Mouse (Mus musculus) right cerebral cortex, adult 2 months (tissue): ENCODE measurements around the gene Cenpv.

Experiments used
- DNase-seq, 2 experiments: peaks; one replicate each; pipeline ENCODE4 v3.0.0; 2021 to 2022; ENCODE audit warnings: low spot score in 2 of 2

Cenpv gene

DNA sequence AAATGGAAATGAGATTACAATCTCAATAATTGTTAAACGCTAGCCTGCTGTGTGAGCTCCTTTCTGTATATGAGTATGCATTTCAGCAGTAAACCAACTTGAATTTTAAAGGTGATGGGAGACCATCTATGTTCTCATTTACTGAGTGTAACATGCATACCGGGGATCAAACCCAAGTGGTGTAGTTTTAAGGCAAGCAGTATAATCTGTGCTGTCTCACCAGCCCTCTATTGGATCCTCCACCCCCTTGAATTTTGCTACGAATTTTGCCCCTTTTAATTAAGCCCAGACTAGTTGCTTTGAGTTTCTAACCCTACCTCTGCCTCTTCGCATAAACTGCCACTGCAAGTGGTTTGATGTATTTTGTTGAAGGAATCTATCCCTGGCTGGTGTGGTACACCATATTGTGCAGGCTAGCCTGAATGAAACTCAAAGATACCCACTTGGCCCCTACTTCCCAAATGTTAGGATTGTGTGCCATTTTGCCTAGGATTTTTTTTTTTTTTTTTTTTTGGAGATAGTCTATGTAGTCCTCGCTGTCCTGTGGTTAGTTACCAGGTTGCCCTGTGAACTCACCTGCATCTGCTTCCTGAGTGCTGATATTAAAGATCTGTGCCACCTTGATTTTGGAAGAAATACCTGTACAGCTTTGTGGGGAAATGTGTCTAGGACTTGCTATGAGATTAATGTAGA lies 15.2 kb upstream of the Cenpv start:
- DNase-seq: no peak

DNA sequence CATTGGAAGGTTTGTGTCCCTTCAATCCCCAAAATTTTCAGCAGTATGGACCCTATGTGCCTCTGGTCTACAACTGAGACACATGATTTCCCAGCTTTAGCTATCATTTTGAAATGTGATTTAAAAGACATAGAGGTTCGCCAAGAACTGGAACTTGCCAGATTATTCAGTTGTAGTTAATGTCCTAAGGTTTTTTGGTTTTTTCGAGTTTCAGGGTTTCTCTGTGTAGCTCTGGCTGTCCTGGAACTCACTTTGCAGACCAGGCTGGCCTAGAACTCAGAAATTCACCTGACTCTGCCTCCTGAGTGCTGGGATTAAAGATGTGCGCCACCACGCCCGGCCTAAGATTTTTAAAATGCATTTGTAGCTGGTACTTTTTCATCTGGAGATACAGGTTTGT lies 14.6 kb upstream of the Cenpv start:
- DNase-seq: no peak

DNA sequence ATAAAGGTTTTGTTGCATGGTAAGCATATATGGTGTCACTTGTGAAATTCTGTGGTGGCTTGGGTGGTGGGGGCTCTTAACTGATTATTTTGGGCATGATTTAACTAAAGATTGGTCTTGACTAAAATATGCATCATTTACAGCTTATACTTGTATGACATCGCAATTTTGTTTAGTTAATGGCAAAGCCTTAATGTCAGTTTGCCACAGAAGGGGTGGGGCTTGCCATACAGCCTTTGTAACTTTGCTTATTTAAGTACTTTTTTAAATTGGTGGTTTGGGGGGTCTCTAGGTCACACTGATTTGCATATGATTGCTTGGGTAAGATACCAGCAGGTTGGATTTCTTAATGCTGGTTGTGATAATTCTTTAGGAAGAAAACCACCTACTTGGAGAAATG lies 14.1 kb upstream of the Cenpv start:
- DNase-seq: no peak

DNA sequence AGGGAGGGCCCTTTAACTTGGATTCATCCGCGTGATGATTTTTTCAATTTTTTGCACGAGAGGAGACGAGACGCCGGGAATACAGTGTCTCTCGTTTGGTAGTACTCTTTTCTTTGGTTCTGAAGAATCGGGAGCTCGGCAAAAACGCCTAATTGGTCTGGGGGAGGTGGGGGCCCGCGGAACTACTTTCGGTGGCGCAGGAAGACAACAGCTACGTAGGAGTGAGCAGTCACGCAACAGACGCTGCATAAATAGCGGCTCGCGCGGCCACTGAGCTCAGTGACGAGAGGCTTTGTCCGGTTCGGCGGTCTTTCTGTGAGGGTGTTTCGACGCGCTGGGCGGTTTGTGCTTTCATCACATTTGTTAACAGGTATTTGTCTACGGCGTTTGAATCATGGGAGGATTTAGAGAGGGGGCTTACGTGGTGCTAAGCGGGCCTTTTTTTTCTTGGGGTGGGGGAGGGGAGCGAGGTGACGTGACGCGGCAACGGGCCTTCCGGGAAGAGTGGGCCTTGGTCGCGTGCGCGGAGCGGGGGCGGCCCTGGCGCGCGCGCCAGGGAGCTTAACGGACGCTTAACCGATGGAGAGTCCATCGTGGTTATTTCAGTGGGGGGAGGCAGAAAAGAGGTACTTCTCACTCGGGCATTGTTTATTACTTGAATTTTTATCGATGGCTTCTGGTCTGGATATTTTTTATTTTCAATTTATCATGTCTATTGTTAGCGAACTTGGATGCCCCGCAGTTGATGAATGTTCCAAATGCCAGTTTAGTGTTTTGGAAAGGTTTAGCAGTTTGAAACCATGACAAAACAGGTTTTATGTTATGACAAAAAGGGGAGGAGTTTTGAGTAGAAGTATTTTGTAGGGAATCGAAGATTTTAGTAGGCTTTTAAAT lies 12.4 kb upstream of the Cenpv start:
- DNase-seq: peak; percentile 86 to 89

DNA sequence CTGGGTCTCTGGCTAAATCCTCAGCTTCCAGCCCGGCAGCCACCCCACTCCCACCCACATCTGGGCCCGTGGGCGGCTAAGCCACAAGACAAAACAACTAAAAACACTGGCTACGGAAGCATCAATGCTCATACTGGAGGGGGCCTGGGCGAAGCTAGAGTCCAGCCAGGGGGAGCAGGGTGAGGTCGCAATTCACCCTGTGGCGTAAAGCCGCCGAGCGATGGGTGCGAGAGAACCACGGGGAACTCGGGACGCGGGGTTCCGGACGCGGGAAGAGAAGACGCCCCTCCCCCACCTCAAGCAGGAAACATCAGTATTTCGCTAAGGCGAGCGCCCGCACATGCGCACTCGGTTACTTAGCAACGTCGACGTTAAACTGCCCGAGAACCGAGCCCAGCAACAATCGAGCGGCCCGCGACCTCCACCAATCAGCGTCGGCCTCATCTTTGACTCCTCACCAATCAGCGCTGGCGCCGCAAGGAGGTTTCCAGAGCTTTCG lies 11.7 kb upstream of the Cenpv start, which contains the start of gene Ubb:
Gene Ubb (plus strand): TSS at position 445 of the 499 bp plus-strand sequence.
- DNase-seq: peak; percentile 99 to 100

DNA sequence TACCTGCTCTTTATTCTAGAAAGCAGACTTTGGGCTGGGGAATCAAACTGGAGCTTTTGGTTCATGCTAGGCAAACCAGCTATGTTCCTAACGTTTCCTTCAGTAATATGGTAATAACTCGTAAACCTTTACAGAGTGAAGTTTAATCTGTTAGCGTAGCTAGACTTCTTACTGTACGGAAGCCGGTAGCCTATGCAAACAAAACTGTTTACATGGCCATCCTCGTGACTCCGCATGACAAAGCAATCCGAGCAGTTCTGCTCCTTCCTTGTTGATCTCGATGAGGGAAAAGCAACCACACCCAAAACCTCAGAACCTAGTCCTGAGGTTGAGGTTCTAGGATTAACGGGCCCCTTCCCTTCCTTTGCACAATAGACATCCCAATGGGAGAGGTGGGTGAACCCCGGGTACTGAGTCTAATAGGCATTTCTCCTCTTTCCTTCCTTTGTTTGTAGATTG lies 11.2 kb upstream of the Cenpv start:
- peak; percentile 49 to 50 for DNase-seq

DNA sequence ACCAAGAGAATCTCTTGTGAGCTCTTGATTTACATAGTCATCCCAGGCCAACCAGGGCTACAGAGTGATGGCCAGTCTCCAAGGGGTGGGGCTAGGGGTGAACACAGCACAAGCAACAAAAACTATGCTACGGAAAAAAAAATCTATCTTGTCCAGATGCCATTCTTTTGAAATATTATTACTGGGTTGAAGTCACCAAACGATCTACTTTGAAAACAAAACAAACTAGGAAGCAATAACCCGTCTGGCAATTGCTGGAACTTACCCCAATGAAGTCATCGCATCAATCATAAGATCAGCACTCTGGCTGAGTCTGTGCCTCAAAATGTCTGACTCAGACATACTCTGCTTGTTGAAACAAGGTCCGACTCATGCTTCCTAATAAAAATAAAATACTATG lies 10.7 kb upstream of the Cenpv start:
- DNase-seq: peak in 1 of 2 experiments; percentile 33

DNA sequence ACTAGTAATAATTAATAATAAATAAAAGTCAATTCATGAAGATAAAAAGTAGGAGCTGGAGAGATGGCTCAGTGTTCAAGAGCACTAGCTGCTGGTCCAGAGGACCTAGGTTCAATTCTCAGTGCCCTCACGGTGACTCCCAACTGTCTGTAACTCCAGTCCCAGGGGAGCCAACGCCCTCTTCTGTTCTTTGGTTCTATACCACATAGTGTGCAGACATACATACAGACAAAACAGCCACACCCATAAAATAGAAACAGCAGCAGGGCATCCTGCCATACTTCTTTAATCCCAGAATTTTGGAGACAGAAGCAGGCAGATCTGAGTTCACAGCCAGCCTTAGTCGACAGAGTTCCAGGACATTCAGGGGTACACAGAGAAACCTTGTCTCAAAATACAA lies 4.9 kb upstream of the Cenpv start:
- DNase-seq: no peak

DNA sequence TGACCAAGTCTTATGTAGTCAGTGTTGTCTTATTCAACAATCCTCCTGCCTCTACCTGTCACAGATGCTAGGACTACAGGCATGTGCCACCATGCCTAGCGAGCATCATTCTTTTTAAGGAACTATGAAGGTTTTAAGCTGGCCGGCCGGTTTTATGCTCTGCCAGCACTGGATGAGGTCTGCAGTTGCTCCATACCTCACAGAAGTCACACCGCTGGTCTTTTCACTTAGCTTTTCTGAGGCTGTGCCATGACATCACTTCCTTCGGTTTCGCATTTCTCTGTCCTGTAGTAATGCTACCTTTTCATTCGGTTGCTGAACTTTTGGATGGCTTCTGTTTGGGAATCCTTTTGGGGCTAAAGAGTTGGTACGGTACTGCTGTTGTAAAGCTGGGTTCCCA lies 2.5 kb upstream of the Cenpv start:
- DNase-seq: no peak

DNA sequence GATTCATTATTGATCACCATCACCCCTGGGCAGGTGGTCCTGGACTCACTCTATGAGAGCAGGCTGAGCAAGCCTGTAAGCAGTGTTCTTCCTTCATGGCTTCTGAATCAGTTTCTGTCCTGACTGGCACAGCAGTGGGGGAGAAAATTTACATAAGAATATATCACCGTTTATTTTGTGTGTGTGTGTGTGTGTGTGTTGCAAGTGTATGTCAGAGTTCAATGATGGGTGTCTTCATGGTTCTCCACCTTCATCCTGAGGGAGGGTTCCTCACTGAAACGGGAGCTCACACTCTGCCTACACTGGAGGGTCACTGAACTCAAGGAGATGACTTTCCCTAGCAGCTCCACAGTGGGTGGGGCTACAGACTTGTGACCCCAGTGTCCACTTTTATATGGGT lies 1.9 kb upstream of the Cenpv start:
- no peak for DNase-seq

DNA sequence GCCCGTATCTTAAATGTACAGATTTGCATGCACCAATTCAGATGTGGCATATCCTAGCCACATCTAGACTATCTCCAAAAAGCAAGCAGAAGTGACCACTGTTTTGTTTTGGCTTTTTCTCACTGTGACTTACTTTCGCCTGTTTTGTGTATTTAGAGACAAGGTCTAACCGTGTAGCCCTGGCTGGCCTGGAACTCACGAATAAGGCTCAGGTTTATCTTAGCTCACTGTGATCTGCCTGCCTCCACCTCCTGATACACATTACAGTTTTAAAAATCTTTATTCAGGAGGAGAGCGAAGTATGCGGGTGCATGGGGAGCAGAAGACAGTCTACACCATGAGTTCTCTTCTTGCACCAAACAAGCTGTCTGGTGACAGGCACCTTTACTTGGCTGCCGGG lies 1.1 kb upstream of the Cenpv start:
- no peak for DNase-seq

DNA sequence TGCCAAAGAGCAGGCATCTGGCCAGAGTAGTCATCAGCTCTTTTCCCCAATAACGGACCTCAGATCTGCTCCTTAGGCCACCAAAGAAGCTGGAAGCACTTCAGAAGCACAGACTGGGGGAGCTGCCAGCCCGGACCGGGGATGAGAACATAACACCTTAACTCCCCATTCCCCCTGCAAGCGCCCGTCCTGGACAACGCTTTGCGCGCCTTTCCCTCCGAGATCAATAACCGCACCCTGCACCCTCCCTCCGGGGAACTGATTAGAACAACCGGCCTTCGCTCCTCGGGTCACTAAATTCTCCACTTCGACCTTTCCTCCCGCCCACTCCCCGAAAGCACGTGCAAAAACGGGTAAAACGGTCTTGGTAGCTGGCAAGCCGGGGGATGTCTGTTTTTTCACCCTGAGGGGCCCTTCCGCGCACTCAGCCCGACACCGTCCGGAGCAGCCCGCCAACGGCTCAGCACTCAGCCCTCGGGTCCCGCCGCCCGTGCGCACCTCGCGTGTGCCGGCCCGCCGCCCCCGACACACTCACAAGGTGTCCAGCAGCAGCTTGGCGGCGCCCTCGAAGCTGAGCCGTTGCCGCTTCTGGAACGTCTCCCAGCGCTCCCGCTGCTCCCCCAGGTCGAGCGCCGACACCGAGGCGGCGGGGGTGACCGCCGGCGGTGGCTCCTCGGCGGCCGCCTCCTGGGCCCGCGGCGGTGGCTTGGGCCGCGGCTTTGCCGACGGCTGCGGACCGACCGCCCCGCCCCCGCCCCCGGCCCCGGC lies 556 bp downstream of the Cenpv start:
- peak; percentile 27 to 44 for DNase-seq

DNA sequence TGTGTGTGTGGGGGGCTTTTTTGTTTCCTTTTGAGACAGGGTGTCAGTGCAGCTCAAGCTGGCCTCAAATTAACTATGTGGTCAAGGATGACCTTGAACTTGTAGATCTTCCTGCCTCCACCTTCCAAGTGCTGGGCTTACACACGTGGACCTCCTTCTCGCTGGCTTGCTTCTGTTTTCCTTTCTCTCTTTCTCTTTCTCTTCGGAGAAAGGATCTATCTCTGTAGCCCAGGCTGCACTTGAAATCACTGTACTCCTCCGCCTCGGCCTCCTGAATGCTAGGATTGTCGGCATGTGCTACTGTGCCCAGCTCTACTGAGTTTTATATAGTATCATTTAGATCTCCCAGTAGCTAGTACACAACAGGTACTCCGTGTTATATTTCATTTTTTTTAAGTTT lies 1.5 kb downstream of the Cenpv start:
- no peak for DNase-seq

DNA sequence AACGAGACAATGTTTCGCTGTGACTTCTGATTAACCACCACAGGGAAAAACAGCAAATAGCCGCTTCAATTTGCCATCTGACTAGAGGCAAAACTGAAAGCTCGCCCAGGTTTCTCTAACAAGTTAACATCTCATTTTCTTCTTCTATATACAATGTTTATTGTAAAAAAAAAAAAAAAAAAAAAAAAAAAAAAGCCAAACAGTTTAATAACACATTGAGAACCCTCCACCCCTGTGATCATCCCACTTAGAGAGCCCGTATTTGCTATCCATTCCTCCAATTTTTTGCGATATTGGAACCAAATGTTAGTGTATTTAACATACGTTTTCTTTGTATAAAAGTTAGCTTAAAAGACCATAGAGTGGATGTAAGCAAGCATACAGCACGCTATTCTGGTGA lies 2.0 kb downstream of the Cenpv start:
- DNase-seq: no peak

DNA sequence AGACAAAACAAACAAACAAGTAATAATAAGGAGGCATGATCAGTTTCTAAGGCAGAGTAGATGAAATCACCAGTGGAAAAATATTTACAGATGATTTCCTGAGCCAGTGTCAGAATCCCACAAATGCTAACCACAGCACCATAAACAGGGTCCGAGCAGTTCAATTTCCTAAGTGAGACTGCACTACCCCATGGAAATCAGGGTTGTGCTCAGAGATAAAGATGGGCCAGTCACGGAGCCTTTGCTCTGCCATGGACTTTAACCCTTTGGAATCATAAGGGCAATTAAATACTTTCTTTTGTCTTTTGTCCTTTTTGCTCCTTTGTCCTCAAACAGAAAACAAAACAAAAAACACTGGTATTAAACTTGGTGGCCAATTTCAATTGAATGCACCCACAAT lies 16.8 kb downstream of the Cenpv start:
- DNase-seq: no peak

DNA sequence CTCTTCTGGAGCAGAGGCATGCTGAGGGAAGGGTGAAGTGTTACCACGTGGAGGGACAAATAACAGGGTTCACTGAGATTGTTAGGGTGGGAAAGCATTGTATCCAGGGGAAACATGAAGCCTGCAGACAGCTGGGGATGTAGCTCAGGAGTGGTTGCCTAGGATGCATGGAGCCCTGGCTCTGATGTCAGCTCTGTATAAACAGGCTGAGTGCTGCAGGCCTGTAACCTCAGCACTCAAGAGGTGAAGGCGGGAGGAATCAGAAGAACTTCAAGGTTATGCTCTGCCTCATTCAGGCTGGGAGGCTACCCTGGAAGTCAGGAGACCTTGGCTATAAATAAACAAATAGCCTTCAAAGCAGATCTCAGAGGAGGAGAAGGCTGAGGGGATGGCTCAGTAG lies 20.1 kb downstream of the Cenpv start:
- DNase-seq: no peak

DNA sequence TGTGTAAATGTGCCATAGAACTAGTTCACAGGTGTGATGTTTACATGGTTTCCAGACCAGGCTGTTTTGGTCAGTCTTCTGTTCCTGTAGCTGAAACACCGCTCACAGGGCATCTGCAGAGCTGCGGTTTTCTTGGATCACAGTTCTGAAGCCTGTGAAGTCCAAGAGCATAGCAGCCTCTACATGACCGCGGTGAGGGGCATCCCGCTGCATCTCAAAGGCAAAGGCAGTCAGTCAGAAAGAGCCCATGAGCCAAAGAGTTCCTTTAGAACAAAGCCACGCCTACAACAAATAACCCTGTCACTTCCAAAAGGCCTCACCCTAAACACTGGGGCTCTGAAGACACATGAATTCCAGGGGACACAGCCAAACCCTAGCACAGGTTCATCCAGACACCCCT lies 25.8 kb downstream of the Cenpv start:
- no peak for DNase-seq

DNA sequence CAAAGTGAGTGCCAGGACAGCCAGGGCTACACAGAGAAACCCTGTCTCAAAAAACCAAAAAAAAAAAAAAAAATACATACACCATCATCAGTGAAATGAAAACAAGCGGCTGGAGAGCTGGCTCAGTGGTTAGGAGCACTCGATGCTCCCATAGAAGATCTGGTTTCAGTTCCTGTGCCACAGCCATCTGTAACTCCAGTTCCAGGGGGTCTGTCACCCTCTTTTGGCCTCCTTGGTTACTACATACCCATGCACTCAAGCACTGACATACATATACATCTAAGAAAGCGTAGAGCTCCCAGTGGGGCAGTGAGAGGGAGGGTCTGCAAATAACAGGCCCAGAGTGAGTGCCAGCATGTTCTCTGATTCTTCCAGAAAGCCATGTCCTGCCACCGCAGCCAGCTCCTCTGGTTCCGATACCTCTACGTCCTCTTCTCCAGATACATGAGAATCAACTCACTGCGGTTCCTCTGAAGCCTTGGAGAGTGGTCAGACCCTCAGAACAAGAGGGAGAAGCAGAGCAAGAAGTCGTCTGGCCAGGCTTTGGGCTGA lies 26.5 kb downstream of the Cenpv start:
- no peak for DNase-seq

DNA sequence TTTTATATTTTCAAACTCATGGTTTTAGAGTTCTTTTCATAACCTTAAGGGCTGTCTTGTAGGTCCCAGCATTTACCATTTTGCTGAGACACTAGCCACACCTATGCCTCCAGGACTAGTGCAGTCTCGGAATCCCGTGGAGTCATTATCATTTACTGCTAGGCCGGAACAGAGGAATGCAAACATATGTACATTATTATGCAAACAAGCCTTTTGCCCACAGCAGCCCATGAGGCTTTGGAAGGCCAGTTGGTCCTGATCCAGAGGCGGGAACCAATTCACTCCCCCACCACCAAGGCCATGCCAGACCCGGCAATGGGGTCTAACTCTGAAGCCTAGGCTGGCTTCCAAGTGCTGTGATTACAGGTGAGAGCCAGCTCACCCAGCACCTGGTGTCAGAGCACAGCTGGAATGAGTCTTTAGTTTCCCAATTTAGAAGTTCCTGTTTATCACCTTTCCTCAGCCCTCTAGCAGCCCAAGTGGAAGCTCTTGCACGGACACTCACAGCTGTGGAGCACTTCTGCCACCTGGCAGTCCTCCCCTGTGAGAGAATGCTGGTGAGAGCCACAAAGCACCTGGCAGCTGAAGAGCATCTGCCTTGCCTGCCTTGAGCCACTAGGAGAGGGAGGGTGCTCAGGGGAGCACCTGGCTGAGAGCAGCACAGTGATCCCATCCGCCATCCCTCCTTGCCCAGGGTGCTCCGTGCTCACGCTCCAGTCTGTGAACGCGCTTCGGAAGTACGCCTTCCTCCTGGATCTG lies 27.4 kb downstream of the Cenpv start:
- DNase-seq: no peak

DNA sequence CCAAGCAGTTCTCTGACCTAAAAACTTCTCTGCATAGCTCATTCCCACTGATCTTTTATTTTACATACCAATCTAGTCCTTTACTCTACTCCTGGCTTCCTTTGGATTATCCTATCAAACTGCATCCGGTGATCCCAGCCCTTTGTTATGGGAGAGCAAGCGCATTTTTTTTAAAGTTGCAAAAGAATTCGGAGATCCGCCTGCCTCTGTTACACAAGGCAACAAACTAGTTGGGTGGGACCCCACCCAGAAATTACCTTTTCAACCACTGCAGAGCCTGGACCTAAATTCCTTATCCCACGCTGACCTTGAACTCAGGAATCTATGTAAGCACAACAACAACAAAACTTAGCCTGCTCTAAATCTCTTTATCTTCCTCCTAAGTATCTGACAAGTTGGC lies 28.1 kb downstream of the Cenpv start:
- no peak for DNase-seq

DNA sequence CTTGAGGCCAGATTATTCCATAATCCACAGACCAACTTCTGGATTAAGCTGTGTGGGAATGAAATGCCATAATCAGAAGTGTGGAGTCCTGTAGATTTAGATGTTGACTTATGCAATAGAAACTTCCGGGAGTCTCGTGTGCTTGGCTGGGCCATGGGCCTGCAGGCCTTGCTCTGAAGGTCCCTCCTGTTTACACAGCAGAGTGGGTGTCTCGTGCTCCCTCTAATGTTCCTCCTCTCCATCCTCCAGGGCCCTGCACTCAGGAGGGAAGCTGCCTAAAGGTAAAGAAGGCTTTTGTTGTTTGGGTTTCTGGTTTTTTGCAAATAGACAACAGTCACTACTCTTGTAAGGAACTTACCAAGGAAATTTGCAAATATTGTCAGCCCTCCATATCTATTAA lies 29.5 kb downstream of the Cenpv start:
- no peak for DNase-seq
